Mouse (Mus musculus) liver, embryonic 15.5 days (tissue): Measurements from ENCODE around the gene Pik3c2b. TPM values are rescaled to one million over a fixed set of nuclear protein-coding genes. Genes with fewer than 3 reads are reported as not detected.

Experiments
- ATAC-seq: fragments of 200-750 bp; cut with Nextera tagmentation; 2 replicates; pipeline ENCODE4 v1.8.0; 2017; ENCODE audit warnings: moderate number of reproducible peaks, mild to moderate bottlenecking, moderate library complexity; ENCODE audit not compliant: insufficient read depth
- H3K27ac ChIP-seq: fragments of 300-500 bp; sonication (generic); replicated peaks from 2 replicates; pipeline ENCODE4 v1.5.1; 2015; ENCODE audit warnings: mild to moderate bottlenecking, inconsistent platforms
- H3K27me3 ChIP-seq: fragments of 300-500 bp; sonication (generic); 2 replicates; pipeline ENCODE4 v1.6.1; 2015; ENCODE audit warnings: mild to moderate bottlenecking, inconsistent platforms
- H3K36me3 ChIP-seq: fragments of 300-500 bp; sonication (generic); replicated peaks from 2 replicates; pipeline ENCODE4 v1.6.1; 2015; ENCODE audit warnings: moderate library complexity, mild to moderate bottlenecking, inconsistent platforms
- H3K4me1 ChIP-seq: fragments of 300-500 bp; sonication (generic); replicated peaks from 2 replicates; pipeline ENCODE4 v1.6.1; 2015; ENCODE audit warnings: inconsistent platforms
- H3K4me2 ChIP-seq: fragments of 300-500 bp; sonication (generic); 2 replicates; pipeline ENCODE4 v1.6.1; 2015; ENCODE audit warnings: moderate library complexity, mild to moderate bottlenecking, inconsistent platforms
- H3K4me3 ChIP-seq: fragments of 300-500 bp; sonication (generic); replicated peaks from 2 replicates; pipeline ENCODE4 v1.5.1; 2015; ENCODE audit warnings: mild to moderate bottlenecking, inconsistent platforms
- H3K9ac ChIP-seq: fragments of 300-500 bp; sonication (generic); 2 replicates; pipeline ENCODE4 v1.6.1; 2015; ENCODE audit warnings: moderate library complexity, mild to moderate bottlenecking, inconsistent platforms
- H3K9me3 ChIP-seq: fragments of 300-500 bp; sonication (generic); replicated peaks from 2 replicates; pipeline ENCODE4 v1.6.1; 2016; ENCODE audit warnings: inconsistent platforms
- WGBS: fragments of 180-500 bp; shearing (Covaris S2); methylation state at CpG from one replicate; pipeline ENCODE4 v1.1.7; 2015; ENCODE audit warnings: mixed read lengths; ENCODE audit not compliant: insufficient replicate concordance; 5-methylcytosine and 5-hydroxymethylcytosine counted together
- polyA plus RNA-seq: library from polyadenylated mRNA; unstranded; fragments of >200 nt; fragmentation: Nextera tagmentation; extraction: Ambion mirVana; gene quantifications from 2 replicates; pipeline ENCODE4 v1.2.1, GENCODE M21; 2015

Pik3c2b gene
- polyA plus RNA-seq, 1 experiment from 2014 or later, result 0.77 TPM

DNA sequence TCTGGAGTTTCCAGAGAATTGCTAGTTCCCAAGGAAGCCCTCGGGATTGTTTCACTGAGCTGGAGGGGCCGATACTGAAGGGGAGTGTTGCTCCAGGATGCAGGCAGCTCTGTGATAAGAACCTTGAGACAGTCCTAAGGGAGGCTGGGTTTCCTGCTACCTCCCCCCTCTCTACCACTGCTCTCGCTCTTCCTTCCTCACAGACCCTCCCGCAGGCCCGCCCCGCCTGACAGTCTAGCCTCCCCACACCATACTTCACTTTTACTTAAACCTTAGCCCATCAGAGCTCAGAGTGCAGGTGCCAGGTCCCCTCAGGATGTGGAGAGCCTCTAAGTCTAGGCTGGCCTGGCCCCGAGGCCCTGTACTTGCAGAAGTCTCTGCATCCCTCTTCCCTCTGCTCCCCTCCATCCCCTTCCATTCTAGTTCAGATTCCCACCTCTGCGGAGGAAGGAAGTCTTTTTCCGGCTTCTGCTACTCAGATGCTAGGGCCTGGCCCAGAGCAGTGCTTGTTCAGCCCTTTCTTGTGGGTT, 27.9 kb downstream of the Pik3c2b start:
- H3K9me3 ChIP-seq, result no peaks in the 10 kb centered on the region
- no peaks in the 10 kb centered on the region for H3K36me3 ChIP-seq
- 12% methylated on average over 9 of the region's 9 CpGs for WGBS
- peak; percentile 53 for ATAC-seq
- H3K4me2 ChIP-seq, result no peak overlapping the region
- H3K27me3 ChIP-seq, result peaks cover 24% of the 10 kb centered on the region
- H3K27ac ChIP-seq, result 0 out of 2 replicates have a peak overlapping the region, but pooled peaks have one; percentile 14
- no peak overlapping the region for H3K9ac ChIP-seq
- peaks cover 34% of the 10 kb centered on the region for H3K4me1 ChIP-seq
- H3K4me3 ChIP-seq, result no peak overlapping the region

DNA sequence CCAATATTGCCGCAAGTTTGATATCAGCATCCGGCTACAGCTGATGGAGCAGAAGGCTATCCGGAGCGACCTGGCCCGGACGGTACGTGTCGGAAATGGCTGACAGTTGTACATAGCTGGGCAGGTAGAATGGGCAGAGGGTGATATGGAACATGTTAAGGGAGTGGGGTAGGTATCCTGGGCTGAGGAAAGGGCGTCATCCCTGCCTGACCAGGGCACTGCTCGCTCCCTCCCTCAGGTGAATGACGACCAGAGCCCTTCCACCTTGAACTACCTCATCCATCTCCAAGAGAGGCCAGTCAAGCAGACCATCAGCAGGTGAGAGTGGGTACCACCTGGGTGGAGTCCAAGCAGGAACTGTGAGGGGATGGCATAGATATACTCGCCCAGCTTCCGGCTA, 29.1 kb downstream of the Pik3c2b start:
- whole genome bisulfite sequencing, result 80% methylated on average over 13 of the region's 13 CpGs
- H3K4me2 ChIP-seq, result no peak overlapping the region
- no peak overlapping the region for H3K9ac ChIP-seq
- H3K9me3 ChIP-seq, result no peaks in the 10 kb centered on the region
- peaks cover 34% of the 10 kb centered on the region for H3K4me1 ChIP-seq
- no peak overlapping the region for H3K4me3 ChIP-seq
- H3K27ac ChIP-seq, result no peak overlapping the region
- no peaks in the 10 kb centered on the region for H3K36me3 ChIP-seq
- peaks cover 24% of the 10 kb centered on the region for H3K27me3 ChIP-seq
- no peak for ATAC-seq

DNA sequence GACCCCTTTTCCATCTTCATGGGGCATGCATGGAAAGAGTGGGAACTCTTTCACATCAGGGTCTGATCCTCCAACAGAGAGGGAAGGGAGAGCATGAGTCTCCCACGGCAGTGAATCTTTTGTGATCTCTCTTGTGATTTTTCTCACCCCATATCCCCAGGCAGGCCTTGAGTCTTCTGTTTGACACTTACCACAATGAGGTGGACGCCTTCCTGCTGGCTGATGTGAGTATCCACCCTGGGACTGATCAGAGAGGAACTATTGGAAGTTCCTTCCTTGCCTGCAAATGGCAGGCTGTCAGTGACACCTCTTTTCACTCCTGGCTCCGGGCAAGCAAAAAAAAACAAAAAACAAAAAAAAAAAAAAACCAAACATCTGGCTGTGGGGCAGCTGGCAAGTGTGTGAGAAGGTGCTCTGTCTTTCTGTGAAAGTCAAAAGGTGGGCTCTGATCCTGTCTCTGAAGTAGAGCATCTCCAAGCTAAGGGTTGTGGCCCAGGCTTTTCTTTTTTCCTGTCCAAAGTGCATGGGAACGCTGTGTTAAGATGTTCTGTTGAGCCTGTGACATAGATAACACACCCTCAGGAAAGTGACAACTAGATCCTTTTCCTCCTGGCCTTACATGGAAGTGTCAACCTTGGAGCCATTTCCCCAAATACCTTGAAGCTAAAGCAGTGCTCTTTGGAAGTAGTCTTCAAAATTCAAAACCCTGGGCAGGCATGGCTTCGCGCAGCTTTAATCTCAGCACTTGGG, 30.4 kb downstream of the Pik3c2b start:
- no peaks in the 10 kb centered on the region for H3K36me3 ChIP-seq
- ATAC-seq, result no peak
- H3K4me3 ChIP-seq, result no peak overlapping the region
- H3K27me3 ChIP-seq, result peaks cover 24% of the 10 kb centered on the region
- 48% methylated on average over 6 of the region's 6 CpGs for WGBS
- H3K27ac ChIP-seq, result no peak overlapping the region
- no peak overlapping the region for H3K9ac ChIP-seq
- peaks cover 33% of the 10 kb centered on the region for H3K4me1 ChIP-seq
- no peak overlapping the region for H3K4me2 ChIP-seq
- no peaks in the 10 kb centered on the region for H3K9me3 ChIP-seq

DNA sequence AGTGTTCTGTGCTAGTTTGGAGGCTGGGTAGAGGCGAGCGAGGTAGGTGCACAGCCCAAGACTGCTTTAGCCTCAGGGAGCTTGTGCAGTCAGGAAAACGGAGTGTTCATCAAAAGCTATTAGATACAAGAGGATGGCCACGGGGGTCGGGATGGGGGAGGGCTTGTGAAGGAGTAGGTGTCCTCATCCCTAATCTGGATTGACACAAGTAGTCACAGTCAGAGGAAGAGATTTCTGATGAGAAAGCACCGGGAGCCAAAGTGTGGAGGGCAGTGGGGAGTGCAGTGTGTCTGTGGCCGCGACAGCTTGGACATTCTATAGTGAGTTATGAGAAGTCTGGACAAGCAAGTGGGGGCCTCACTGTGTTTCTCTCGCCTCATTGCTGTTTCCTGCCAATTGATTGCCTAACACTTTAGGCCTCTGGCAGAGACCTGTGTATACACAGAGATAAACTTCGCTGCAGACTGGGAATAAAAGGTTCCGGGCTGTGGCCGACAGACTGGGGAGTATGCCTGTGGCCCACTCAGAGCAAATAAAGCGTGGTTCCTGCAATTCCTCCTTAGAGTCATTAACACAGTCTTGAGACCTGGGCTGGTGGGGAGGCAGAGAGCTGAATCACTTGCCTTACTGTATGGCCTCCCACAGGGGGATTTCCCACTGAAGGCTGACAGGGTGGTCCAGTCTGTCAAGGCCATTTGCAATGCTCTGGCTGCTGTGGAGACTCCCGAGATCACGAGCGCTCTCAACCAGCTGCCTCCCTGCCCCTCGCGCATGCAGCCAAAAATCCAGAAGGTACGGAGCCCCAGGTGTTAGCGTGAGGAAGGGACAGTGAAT, 31.4 kb downstream of the Pik3c2b start:
- Histone ChIP-seq H3K9ac (no peak overlapping the region), H3K4me1 (peaks cover 27% of the 10 kb centered on the region), H3K4me2 (no peak overlapping the region), H3K36me3 (no peaks in the 10 kb centered on the region), H3K4me3 (no peak overlapping the region), H3K27me3 (peaks cover 21% of the 10 kb centered on the region), H3K27ac (no peak overlapping the region), H3K9me3 (no peaks in the 10 kb centered on the region)
- 37% methylated on average over 20 of the region's 20 CpGs for WGBS
- ATAC-seq, result peak; percentile 34; the same call in 1 of the 2 replicates

DNA sequence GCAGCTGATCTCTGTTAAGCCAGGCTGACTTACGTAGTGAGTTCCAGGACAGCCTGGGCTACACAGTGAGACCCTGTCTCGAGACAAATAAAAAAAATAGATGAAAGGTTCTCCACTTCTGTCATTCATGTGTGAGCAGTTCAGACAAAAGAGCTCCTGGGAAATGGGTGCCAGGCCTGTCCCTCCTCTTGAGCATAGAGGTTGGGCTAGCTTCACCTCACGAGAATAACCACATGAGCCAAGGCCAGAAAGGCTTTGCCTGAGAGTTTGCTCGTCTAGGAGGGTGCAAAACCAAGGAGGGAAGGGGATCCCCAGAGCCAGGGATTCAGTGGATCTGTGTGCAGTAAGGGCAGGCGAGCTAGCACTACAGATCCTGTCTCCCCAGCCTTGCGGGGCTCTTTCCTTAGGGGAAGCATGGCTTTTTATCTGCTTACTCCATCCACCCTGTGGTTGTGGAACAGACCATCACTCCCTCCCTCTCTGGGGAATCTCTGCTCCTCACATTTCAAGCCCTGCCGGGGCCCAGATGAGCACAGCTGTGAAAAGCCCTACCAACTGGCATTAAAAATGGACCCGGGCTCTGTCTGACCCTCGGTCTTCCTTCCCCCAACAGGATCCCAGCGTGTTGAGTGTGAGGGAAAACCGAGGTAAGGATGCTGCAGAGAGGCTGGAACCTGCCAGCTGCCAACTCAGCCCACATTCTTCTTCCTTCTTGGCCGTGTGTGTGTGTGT, 32.3 kb downstream of the Pik3c2b start:
- no peaks in the 10 kb centered on the region for H3K36me3 ChIP-seq
- H3K4me1 ChIP-seq, result peaks cover 23% of the 10 kb centered on the region
- H3K27me3 ChIP-seq, result peaks cover 13% of the 10 kb centered on the region; the same call in 1 of the 2 replicates
- 36% methylated on average over 11 of the region's 12 CpGs for WGBS
- no peaks in the 10 kb centered on the region for H3K9me3 ChIP-seq
- no peak overlapping the region for H3K27ac ChIP-seq
- no peak for ATAC-seq
- no peak overlapping the region for H3K4me2 ChIP-seq
- H3K4me3 ChIP-seq, result no peak overlapping the region
- no peak overlapping the region for H3K9ac ChIP-seq

DNA sequence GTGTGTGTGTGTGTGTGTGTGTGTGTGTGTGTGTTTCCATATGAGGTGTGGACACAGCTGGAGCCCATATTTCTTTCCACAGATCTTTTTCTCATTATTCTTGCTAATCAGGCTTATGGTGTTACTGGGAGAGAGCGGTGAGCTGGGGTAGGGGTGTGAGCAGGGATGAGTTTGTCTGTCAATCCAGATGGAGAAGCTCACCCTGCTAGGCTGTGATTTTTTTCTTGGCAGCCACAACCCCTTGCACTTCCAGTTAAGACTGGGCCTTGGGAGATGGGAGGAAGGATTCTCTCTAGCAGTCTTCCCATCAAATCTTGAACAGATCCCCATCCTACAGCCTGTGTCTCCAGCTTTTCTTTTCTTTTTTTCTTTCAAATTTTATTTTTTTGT, 32.9 kb downstream of the Pik3c2b start:
- no peaks in the 10 kb centered on the region for H3K36me3 ChIP-seq
- no peak overlapping the region for H3K9ac ChIP-seq
- no peaks in the 10 kb centered on the region for H3K9me3 ChIP-seq
- H3K4me2 ChIP-seq, result no peak overlapping the region
- H3K4me3 ChIP-seq, result no peak overlapping the region
- H3K27ac ChIP-seq, result no peak overlapping the region
- no peak for ATAC-seq
- H3K4me1 ChIP-seq, result peaks cover 22% of the 10 kb centered on the region
- WGBS, result 79% methylated on average over 1 of the region's 1 CpGs
- peaks cover 13% of the 10 kb centered on the region; the same call in 1 of the 2 replicates for H3K27me3 ChIP-seq

DNA sequence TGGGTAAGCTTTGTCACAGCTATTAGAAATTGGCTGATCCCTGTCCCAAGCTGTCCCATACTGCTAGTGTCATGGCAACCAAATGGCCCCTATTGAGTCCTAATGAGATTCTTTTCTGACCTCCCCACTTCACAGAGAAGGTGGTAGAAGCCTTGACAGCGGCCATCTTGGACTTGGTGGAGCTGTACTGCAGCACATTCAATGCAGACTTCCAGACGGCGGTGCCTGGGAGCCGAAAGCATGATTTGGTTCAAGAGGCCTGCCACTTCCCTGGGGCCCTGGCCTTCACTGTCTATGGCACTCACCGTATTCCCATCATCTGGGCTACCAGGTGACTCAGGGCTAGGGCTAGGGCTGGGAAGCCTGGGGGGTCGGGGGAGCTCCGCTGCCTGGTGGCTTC, 34.0 kb downstream of the Pik3c2b start:
- Histone ChIP-seq H3K4me2 (no peak overlapping the region), H3K9ac (no peak overlapping the region), H3K4me1 (peaks cover 31% of the 10 kb centered on the region), H3K36me3 (no peaks in the 10 kb centered on the region), H3K27me3 (peaks cover 6% of the 10 kb centered on the region; the same call in 1 of the 2 replicates), H3K27ac (no peak overlapping the region), H3K4me3 (no peak overlapping the region), H3K9me3 (no peaks in the 10 kb centered on the region)
- no peak for ATAC-seq
- 77% methylated on average over 7 of the region's 7 CpGs for WGBS

DNA sequence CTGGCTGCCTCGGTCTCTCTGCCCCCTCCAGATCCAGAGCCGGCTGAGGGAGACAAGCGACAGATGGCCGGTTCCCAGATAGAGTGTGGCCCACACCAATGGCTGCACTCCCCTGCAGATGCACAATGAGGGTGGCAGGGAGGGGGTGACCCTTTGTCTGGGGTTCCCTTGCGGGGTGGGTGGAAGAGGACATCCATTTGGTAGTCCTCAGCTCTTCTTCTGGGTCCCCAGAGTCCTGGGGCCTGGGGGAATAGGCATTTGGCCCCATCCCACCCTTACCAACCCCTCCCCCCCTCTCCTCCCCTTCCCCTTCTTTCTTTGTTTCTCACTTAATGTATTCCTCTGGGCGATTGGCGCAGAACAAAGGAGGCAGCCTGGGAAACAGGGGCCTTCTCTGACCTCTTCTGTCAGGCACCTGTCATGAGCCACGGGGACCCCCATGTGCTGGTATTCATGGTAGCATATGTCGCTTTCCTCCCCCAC, 34.7 kb downstream of the Pik3c2b start:
- no peak overlapping the region for H3K4me2 ChIP-seq
- H3K9me3 ChIP-seq, result no peaks in the 10 kb centered on the region
- H3K27ac ChIP-seq, result no peak overlapping the region
- 67% methylated on average over 9 of the region's 9 CpGs for WGBS
- H3K27me3 ChIP-seq, result 0 out of 2 replicates have a peak, but pooled peaks cover 3% of the 10 kb centered on the region
- no peak overlapping the region for H3K4me3 ChIP-seq
- peaks cover 37% of the 10 kb centered on the region for H3K4me1 ChIP-seq
- ATAC-seq, result no peak
- H3K36me3 ChIP-seq, result no peaks in the 10 kb centered on the region
- no peak overlapping the region for H3K9ac ChIP-seq

DNA sequence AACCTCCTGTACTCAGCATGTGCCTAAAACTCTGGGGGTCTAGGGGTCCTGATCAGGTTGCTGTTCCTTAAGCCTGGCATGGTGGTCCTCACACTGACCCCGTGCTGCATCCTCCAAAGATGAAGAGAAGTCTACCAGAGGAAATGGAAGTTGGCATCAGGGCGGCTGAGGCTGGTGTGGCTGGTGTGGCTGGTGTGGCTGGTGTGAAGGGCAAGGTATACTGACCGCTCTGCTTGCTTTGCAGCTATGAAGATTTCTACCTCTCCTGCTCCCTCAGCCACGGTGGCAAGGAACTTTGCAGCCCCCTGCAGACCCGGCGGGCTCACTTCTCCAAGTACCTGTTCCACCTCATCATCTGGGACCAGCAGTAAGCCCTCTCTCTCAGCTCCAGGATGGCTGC, 35.2 kb downstream of the Pik3c2b start:
- ATAC-seq, result no peak
- H3K9me3 ChIP-seq, result no peaks in the 10 kb centered on the region
- H3K27ac ChIP-seq, result no peak overlapping the region
- WGBS, result 67% methylated on average over 6 of the region's 6 CpGs
- no peak overlapping the region for H3K9ac ChIP-seq
- H3K4me3 ChIP-seq, result no peak overlapping the region
- H3K4me2 ChIP-seq, result no peak overlapping the region
- peaks cover 40% of the 10 kb centered on the region for H3K4me1 ChIP-seq
- H3K27me3 ChIP-seq, result 0 out of 2 replicates have a peak, but pooled peaks cover 3% of the 10 kb centered on the region
- no peaks in the 10 kb centered on the region for H3K36me3 ChIP-seq

DNA sequence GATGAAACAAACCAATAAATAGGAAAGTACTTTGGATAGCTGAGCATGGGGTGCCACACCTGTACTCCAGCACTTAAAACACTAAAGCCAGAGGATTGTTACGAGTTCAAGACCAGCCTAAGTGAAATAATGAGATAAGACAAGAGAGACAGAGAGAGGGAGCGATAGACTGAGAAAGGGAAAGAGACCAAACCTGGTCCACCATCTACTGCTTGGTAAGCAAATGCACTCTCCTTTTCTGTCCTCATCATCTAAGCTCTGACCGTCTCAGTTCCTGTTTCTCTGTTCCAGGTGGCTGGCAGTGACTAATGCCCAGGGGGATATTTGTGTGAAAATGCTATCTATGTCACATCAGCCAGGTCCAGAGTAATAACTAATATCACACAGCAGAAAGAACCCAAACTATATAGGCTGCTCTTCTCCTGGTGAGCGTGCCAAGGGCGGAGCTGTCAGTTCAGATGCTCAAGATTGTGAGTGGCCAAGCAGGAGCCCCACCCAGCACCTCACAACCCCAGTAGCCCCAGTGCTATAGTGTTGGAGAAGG, 37.6 kb downstream of the Pik3c2b start:
- H3K27me3 ChIP-seq, result no peaks in the 10 kb centered on the region
- H3K4me1 ChIP-seq, result peaks cover 31% of the 10 kb centered on the region
- no peak for ATAC-seq
- WGBS, result 50% methylated on average over 5 of the region's 5 CpGs
- no peak overlapping the region for H3K4me2 ChIP-seq
- H3K9me3 ChIP-seq, result no peaks in the 10 kb centered on the region
- no peaks in the 10 kb centered on the region for H3K36me3 ChIP-seq
- H3K4me3 ChIP-seq, result no peak overlapping the region
- H3K27ac ChIP-seq, result no peak overlapping the region
- no peak overlapping the region for H3K9ac ChIP-seq
